Mouse (Mus musculus): Measurements from ENCODE around the gene Cnnm4. TPM values are rescaled to one million over a fixed set of nuclear protein-coding genes. Genes with fewer than 3 reads are reported as not detected.
A peak's percentile ranks its signal among the peaks of the same experiment; 100 is the strongest.

Cnnm4 gene
- total RNA-seq, 1 experiment, result 10.7 TPM

DNA sequence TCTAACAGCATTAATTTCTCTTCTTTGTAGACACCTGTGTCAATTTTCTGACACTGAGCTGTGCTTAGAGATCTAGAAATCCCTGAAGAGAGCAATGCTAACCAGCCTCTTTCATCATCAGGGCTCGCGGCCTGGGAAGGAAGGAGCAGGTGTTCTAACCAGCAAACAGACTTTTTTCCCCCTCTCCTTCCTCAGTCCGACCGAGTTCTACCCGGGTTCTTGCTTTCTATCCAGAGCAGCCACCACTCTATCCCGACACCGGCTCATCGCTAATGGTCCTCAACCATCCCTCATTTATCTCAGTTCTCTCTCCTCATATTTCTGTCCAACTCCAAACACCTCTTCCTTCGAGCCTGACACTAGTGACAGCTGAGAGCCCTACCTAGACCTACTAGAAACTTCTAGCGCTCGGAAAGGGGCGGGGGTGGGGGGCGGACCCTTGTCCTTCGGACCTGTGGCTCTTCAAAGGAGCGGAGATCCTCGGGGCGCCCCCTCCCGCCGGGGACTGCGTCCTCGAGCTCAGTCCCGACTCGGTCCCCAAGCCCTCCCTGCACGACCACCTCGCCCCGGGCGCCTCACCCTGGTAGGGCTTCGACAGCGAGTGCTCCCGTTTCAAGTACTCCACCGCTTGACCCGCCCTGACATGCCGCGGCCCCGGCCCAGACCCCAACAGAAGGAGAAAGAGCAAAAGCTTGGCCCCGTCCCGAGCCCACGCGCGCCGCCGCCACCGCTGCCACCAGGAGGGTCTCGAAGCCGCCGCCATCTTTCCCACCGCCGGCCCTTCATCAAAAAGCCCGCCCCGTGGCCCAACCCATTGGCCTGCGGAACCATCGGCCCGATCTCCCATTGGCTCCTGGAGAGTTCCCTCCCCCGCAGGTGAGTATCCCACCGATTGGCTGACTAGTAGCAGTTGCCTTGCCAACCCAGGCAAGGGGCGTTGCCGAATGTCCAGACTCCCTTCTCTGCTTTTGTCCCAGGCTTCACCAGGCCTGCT is 26.7 kb upstream of the Cnnm4 start, which contains the start of gene Lman2l:
TSS of gene Lman2l (minus strand) at position 801 of the 994 bp plus-strand sequence.
- no peak; the same call in 1 of the 2 replicates for TF ChIP-seq CHD2 (IDR thresholded peaks at IDR 0.05; ENCODE audit: low read depth, low read length)
- Histone ChIP-seq H3K4me3 (ENCODE audit: insufficient read depth in 1 of 2, low read depth in 1 of 2, low read length in 2 of 2, poor library complexity in 1 of 2, severe bottlenecking in 1 of 2) (peak within 1 kb of the TSS; percentile 82 to 89), H3K9ac (ENCODE audit: insufficient read depth, low read depth, low read length, poor library complexity, severe bottlenecking) (peak within 1 kb of the TSS; percentile 90), H3K27ac (ENCODE audit: insufficient read depth, low read depth, low read length, poor library complexity, severe bottlenecking) (no peak within 1 kb of the TSS), H3K36me3 (ENCODE audit: control insufficient read depth, insufficient read depth, low read length, poor library complexity, severe bottlenecking) (0 out of 2 replicates have a peak, but pooled peaks cover 4% of the 10 kb centered on the region), H3K9me3 (ENCODE audit: control insufficient read depth, insufficient read depth, low read depth, low read length) (no peaks in the 10 kb centered on the region), H3K4me1 (ENCODE audit: control insufficient read depth in 2 of 2, insufficient read depth in 2 of 2, low read length in 2 of 2, poor library complexity in 1 of 2) (0 out of 4 replicates have a peak, but pooled peaks cover 0 to 2% of the 10 kb centered on the region in 2 experiments)
- in situ Hi-C loops (cut with MboI; ENCODE audit: low sequenced_read_pairs in 2 of 2, unreplicated experiment in 2 of 2), result no loop called here
- peak; percentile 94 for DNase-seq (ENCODE audit: low read depth, low spot score)

DNA sequence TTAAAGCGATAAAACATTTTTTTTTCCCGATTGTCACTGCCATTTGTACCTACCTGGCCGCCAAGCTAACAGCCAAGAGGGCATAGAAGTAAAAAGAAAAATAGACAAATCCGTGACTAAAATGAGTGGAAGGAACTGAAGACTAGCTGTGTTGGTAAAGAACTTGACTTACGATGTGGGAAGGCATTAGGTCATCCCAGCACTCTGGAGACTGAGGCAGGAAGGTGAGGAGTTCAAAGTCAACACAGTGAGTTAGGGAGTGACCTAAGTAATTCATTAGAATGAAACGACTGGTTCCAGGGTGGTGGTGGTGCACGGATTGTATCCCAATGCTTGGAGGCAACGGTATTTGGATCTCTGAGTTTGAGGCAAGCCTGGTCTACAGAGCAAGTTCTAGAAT is 25.9 kb upstream of the Cnnm4 start:
- Histone ChIP-seq H3K4me1 (ENCODE audit: control insufficient read depth in 2 of 2, insufficient read depth in 2 of 2, low read length in 2 of 2, poor library complexity in 1 of 2) (0 out of 4 replicates have a peak, but pooled peaks cover 0 to 2% of the 10 kb centered on the region in 2 experiments), H3K36me3 (ENCODE audit: control insufficient read depth, insufficient read depth, low read length, poor library complexity, severe bottlenecking) (0 out of 2 replicates have a peak, but pooled peaks cover 4% of the 10 kb centered on the region), H3K27ac (ENCODE audit: insufficient read depth, low read depth, low read length, poor library complexity, severe bottlenecking) (no peak overlapping the region), H3K9me3 (ENCODE audit: control insufficient read depth, insufficient read depth, low read depth, low read length) (no peaks in the 10 kb centered on the region), H3K9ac (ENCODE audit: insufficient read depth, low read depth, low read length, poor library complexity, severe bottlenecking) (0 out of 2 replicates have a peak overlapping the region, but pooled peaks have one; percentile 43), H3K4me3 (ENCODE audit: insufficient read depth in 1 of 2, low read depth in 1 of 2, low read length in 2 of 2, poor library complexity in 1 of 2, severe bottlenecking in 1 of 2) (no peak overlapping the region)
- no peak for TF ChIP-seq CHD2 (IDR thresholded peaks at IDR 0.05; ENCODE audit: low read depth, low read length)
- TF ChIP-seq ZC3H11A (IDR thresholded peaks at IDR 0.05; ENCODE audit: borderline replicate concordance, low read depth, low read length), result no peak
- TF ChIP-seq MAFK (IDR thresholded peaks at IDR 0.05; ENCODE audit: insufficient read depth, low read depth, low read length), result no peak
- TF ChIP-seq ZNF384 (IDR thresholded peaks at IDR 0.05; ENCODE audit: low read depth, low read length), result no peak
- TF ChIP-seq HCFC1 (IDR thresholded peaks at IDR 0.05; ENCODE audit: borderline replicate concordance, insufficient read depth, low read length), result no peak
- DNase-seq (ENCODE audit: low read depth, low spot score), result no peak
- in situ Hi-C loops (cut with MboI; ENCODE audit: low sequenced_read_pairs in 2 of 2, unreplicated experiment in 2 of 2), result no loop called here

DNA sequence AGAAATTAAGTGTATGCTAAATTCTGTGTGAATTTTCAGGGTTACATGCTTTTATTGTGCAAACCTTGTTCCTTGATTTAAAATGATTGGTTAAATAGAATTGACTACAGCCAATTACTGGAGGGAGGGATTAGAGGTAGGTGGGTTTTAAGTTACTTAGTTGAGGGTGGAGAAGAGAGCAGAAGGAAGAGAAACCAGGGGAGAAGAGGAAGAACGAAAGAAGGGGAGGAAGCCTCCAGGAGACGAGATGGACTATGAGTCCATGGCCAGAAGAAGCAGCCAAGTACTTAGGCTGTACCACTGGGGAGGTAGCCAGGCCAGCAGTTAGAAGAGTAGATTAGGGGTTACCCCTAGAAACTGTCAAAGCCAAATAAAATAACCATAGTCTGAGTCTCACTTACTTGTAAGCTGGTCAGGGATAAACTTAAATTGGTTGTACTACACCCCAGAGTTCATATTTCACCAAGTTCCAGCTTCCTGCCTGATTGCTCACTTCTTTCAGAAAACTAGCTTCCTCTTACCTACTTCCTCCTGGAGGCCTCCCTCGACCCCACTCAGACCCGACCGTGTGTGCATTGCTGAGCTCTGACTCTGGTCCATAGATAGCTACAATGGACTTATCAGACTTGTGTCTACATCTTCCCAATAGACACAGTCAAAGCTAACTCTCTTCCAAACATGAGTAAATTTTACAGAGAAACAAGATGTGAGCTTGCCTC is 25.2 kb upstream of the Cnnm4 start:
- Histone ChIP-seq H3K27ac (ENCODE audit: insufficient read depth, low read depth, low read length, poor library complexity, severe bottlenecking) (no peak overlapping the region), H3K9ac (ENCODE audit: insufficient read depth, low read depth, low read length, poor library complexity, severe bottlenecking) (no peak overlapping the region), H3K4me3 (ENCODE audit: insufficient read depth in 1 of 2, low read depth in 1 of 2, low read length in 2 of 2, poor library complexity in 1 of 2, severe bottlenecking in 1 of 2) (no peak overlapping the region), H3K36me3 (ENCODE audit: control insufficient read depth, insufficient read depth, low read length, poor library complexity, severe bottlenecking) (0 out of 2 replicates have a peak, but pooled peaks cover 4% of the 10 kb centered on the region), H3K4me1 (ENCODE audit: control insufficient read depth in 2 of 2, insufficient read depth in 2 of 2, low read length in 2 of 2, poor library complexity in 1 of 2) (0 out of 4 replicates have a peak, but pooled peaks cover 0 to 2% of the 10 kb centered on the region in 2 experiments), H3K9me3 (ENCODE audit: control insufficient read depth, insufficient read depth, low read depth, low read length) (no peaks in the 10 kb centered on the region)
- DNase-seq (ENCODE audit: low read depth, low spot score), result no peak
- TF ChIP-seq HCFC1 (IDR thresholded peaks at IDR 0.05; ENCODE audit: borderline replicate concordance, insufficient read depth, low read length) (no peak), ZNF384 (IDR thresholded peaks at IDR 0.05; ENCODE audit: low read depth, low read length) (no peak), CHD2 (IDR thresholded peaks at IDR 0.05; ENCODE audit: low read depth, low read length) (no peak), ZC3H11A (IDR thresholded peaks at IDR 0.05; ENCODE audit: borderline replicate concordance, low read depth, low read length) (no peak), MAFK (IDR thresholded peaks at IDR 0.05; ENCODE audit: insufficient read depth, low read depth, low read length) (no peak)
- in situ Hi-C loops (cut with MboI; ENCODE audit: low sequenced_read_pairs in 2 of 2, unreplicated experiment in 2 of 2), result no loop called here

DNA sequence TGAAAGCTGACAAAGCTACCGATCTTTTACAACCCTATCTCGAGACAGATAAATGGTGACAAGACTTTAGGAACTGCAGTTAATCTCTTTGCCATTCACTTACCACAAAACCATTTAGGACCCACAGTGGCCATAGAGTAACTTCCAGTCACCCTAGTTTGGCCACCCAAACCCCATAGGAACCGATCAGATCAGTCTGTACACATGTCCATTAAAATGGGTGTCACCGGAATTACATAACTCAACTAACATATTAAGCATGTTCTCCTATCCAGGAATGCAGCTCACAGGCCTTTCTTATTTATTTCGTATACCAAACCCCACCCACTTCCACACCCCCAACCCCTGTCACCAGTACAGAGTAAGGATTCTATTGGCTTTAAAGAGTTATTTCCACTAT is 24.6 kb upstream of the Cnnm4 start:
- in situ Hi-C loops (cut with MboI; ENCODE audit: low sequenced_read_pairs in 2 of 2, unreplicated experiment in 2 of 2), result no loop called here
- H3K27ac ChIP-seq (ENCODE audit: insufficient read depth, low read depth, low read length, poor library complexity, severe bottlenecking), result no peak overlapping the region
- 0 out of 2 replicates have a peak, but pooled peaks cover 4% of the 10 kb centered on the region for H3K36me3 ChIP-seq (ENCODE audit: control insufficient read depth, insufficient read depth, low read length, poor library complexity, severe bottlenecking)
- no peak for DNase-seq (ENCODE audit: low read depth, low spot score)
- H3K4me1 ChIP-seq (ENCODE audit: control insufficient read depth in 2 of 2, insufficient read depth in 2 of 2, low read length in 2 of 2, poor library complexity in 1 of 2), result 0 out of 4 replicates have a peak, but pooled peaks cover 0 to 2% of the 10 kb centered on the region in 2 experiments
- H3K4me3 ChIP-seq (ENCODE audit: insufficient read depth in 1 of 2, low read depth in 1 of 2, low read length in 2 of 2, poor library complexity in 1 of 2, severe bottlenecking in 1 of 2), result no peak overlapping the region
- H3K9me3 ChIP-seq (ENCODE audit: control insufficient read depth, insufficient read depth, low read depth, low read length), result no peaks in the 10 kb centered on the region
- TF ChIP-seq MAFK (IDR thresholded peaks at IDR 0.05; ENCODE audit: insufficient read depth, low read depth, low read length) (no peak), ZNF384 (IDR thresholded peaks at IDR 0.05; ENCODE audit: low read depth, low read length) (no peak), CHD2 (IDR thresholded peaks at IDR 0.05; ENCODE audit: low read depth, low read length) (no peak), HCFC1 (IDR thresholded peaks at IDR 0.05; ENCODE audit: borderline replicate concordance, insufficient read depth, low read length) (no peak), ZC3H11A (IDR thresholded peaks at IDR 0.05; ENCODE audit: borderline replicate concordance, low read depth, low read length) (no peak)
- no peak overlapping the region for H3K9ac ChIP-seq (ENCODE audit: insufficient read depth, low read depth, low read length, poor library complexity, severe bottlenecking)

All from ES-E14 (cell line).